Mouse (Mus musculus) inflammation-experienced regulatory T-cells, adult 6 months (primary cell): ENCODE measurements at regions not wholly inside any gene's neighbourhood (a gene's known extent, or its start where the extent isn't known, plus 50 kb on each side); places are given as distances from the start of the nearest gene placed in this dataset.
A peak's percentile ranks its signal among the peaks of the same experiment; 100 is the strongest.

Experiments used
- ATAC-seq: one replicate; pipeline ENCODE4 v1.8.0; 2017

GRCm38 (mm10) chr15:63170171-63170570, 674.8 kb downstream of the Gsdmc2 start:
- ATAC-seq = no peak

GRCm38 (mm10) chr15:63166411-63166810, 678.6 kb downstream of the Gsdmc2 start:
- no peak for ATAC-seq

GRCm38 (mm10) chr15:63163550-63164279, 681.3 kb downstream of the Gsdmc2 start:
- ATAC-seq = no peak

GRCm38 (mm10) chr15:63162881-63163549, 682.0 kb downstream of the Gsdmc2 start:
- no peak for ATAC-seq

GRCm38 (mm10) chr15:63123123-63123688, 721.8 kb downstream of the Gsdmc2 start:
- ATAC-seq = peak; percentile 90

GRCm38 (mm10) chr15:63112918-63113317, 732.1 kb downstream of the Gsdmc2 start:
- ATAC-seq = no peak

- ATAC-seq = no peak
Observed at GRCm38 (mm10) chr15:63100093-63100492, 744.9 kb downstream of the Gsdmc2 start.

- no peak for ATAC-seq
Observed at GRCm38 (mm10) chr15:63081972-63082371, 763.0 kb downstream of the Gsdmc2 start.

- ATAC-seq = no peak
Observed at GRCm38 (mm10) chr15:63079825-63080224, 765.2 kb downstream of the Gsdmc2 start.

GRCm38 (mm10) chr15:63071921-63072320, 773.1 kb downstream of the Gsdmc2 start:
- ATAC-seq = no peak

- no peak for ATAC-seq
Observed at GRCm38 (mm10) chr15:63067126-63067525, 777.9 kb downstream of the Gsdmc2 start.

GRCm38 (mm10) chr15:63066020-63066439, 778.9 kb downstream of the Gsdmc2 start:
- no peak for ATAC-seq

- ATAC-seq = no peak
Observed at GRCm38 (mm10) chr15:63061891-63062290, 783.1 kb downstream of the Gsdmc2 start.

- ATAC-seq = no peak
Observed at GRCm38 (mm10) chr15:63060826-63061225, 784.2 kb downstream of the Gsdmc2 start.

GRCm38 (mm10) chr15:63052570-63053255, 792.3 kb downstream of the Gsdmc2 start:
- ATAC-seq = no peak

GRCm38 (mm10) chr15:63050033-63050432, 794.9 kb downstream of the Gsdmc2 start:
- ATAC-seq = no peak

- ATAC-seq = no peak
Observed at GRCm38 (mm10) chr15:63042367-63042766, 802.6 kb downstream of the Gsdmc2 start.

GRCm38 (mm10) chr15:63036241-63036640, 808.7 kb downstream of the Gsdmc2 start:
- ATAC-seq = no peak

GRCm38 (mm10) chr15:63020826-63021225, 824.2 kb downstream of the Gsdmc2 start:
- no peak for ATAC-seq

- no peak for ATAC-seq
Observed at GRCm38 (mm10) chr15:63017966-63018365, 827.0 kb downstream of the Gsdmc2 start.

GRCm38 (mm10) chr15:63006471-63007228, 838.3 kb downstream of the Gsdmc2 start:
- ATAC-seq = peak; percentile 32

GRCm38 (mm10) chr15:62994691-62995090, 850.3 kb downstream of the Gsdmc2 start:
- ATAC-seq = no peak
